8 mouse cellular contexts compared by ENCODE assay signal in the genomic region with DNA sequence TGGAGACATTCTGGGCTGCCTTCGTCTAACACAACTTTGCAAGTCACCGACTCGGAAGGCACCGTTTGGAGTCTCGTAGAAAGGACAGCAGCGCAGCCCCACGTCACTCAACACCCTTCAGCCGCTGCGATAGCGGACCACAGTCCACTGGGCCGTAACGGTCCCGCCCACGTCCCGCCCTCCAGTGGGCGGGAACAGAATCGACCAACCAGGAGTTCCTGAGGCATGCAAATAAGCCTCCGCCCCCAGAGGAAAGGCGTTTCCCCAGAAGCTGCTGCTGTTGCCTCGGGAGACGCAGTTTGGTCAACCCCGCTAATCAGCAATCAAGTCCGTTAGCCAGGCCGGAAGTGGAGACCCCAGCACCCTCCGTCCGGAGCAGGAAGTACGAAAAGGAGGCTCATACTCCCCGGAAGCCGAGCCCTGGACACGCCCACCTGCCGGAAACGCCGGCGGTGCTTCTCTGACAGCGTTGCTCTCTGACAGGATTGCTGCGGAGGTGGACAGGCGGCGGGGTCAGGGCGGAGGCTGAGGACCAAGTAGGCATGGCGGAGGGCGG. TPM values are rescaled to one million over a fixed set of nuclear protein-coding genes. Genes with fewer than 3 reads are reported as not detected.
DNase-seq lines count a peak whose midpoint lies in the region; ATAC-seq lines count a peak whose summit lies in the region.

A gene (plus strand): TSS at position 274 of the 556 bp plus-strand sequence.

- H3K9ac ChIP-seq in hindbrain, embryonic 14.5 days: peak within 1 kb of the TSS; percentile 93

- H3K9me3 ChIP-seq in hindbrain, embryonic 14.5 days (ENCODE audit: control insufficient read depth, low read length): no peaks in the 10 kb centered on the region

- H3K27ac ChIP-seq in hindbrain, embryonic 14.5 days: peak within 1 kb of the TSS; percentile 41; the same call in 1 of the 2 replicates

- H3K4me1 ChIP-seq in hindbrain, embryonic 14.5 days (replicated peaks; ENCODE audit: control insufficient read depth, insufficient read depth, low read length): peaks cover 20% of the 10 kb centered on the region

- peaks cover 25% of the 10 kb centered on the region for H3K27me3 ChIP-seq in hindbrain, embryonic 14.5 days (ENCODE audit: control insufficient read depth, insufficient read depth, low read length)

- ATAC-seq in hindbrain, embryonic 14.5 days (ENCODE audit: low FRiP score): peak; percentile 98

- under 1% methylated on average over 40 of the region's 41 CpGs for WGBS in hindbrain, embryonic 14.5 days

- peak within 1 kb of the TSS; percentile 93 for H3K4me3 ChIP-seq in hindbrain, embryonic 14.5 days (replicated peaks; ENCODE audit: low read length)

- H3K4me2 ChIP-seq in hindbrain, embryonic 14.5 days (replicated peaks): peak within 1 kb of the TSS; percentile 98

- H3K36me3 ChIP-seq in hindbrain, embryonic 14.5 days (replicated peaks; ENCODE audit: control insufficient read depth, insufficient read depth): peaks cover 14% of the 10 kb centered on the region

- DNase-seq in R1 (ENCODE audit: low read depth, low spot score): peak; percentile 99
- DNase-seq in cerebellum, postnatal 25 days: peak; percentile 89 to 93
- peak; percentile 80 to 86 for DNase-seq in frontal cortex, postnatal 25 days (ENCODE audit: low spot score in 2 of 2)
- DNase-seq in hindbrain, embryonic 14.5 days (ENCODE audit: low spot score): peak; percentile 93
- DNase-seq in layer of hippocampus, postnatal 36 days: peak; percentile 91 to 93
- DNase-seq in lung, postnatal 36 days: peak; percentile 99
- peak; percentile 100 for DNase-seq in retina, postnatal 1 day
- peak; percentile 82 to 91 for DNase-seq in urinary bladder, adult 18-20 months (ENCODE audit: low spot score in 2 of 2)

RNA-seq across cellular contexts. Expression of the gene that starts here (rescaled TPM):
- polyA plus RNA-seq in hindbrain, embryonic 14.5 days (2014; fragmentation: Nextera tagmentation; extraction: Ambion mirVana): 15.7 and 16.7 TPM in 2 replicates
- total RNA-seq in layer of hippocampus, postnatal 36 days (2021): 10 to 100 TPM; 32.7 to 44.4 TPM

Comparison
In these comparisons a context has a peak if more than half of its experiments do, and no peak if none do; other contexts are left out.
1. Peak in every context shown above with its lines: DNase-seq, ATAC-seq, H3K4me3 ChIP-seq and H3K27ac ChIP-seq.